Mouse (Mus musculus) lung, postnatal 0 days (tissue): Measurements from ENCODE around the gene Slc12a7.

Experiments
- CTCF ChIP-seq: IDR thresholded peaks from 2 replicates; pipeline ENCODE4 v1.5.1; 2016; ENCODE audit warnings: antibody characterized with exemption, mild to moderate bottlenecking
- EP300 ChIP-seq: IDR thresholded peaks from 2 replicates; pipeline ENCODE4 v1.6.1; 2016; ENCODE audit warnings: antibody characterized with exemption, mild to moderate bottlenecking, control low read depth

GRCm38 (mm10) chr13:73701161-73701883, 31.6 kb upstream of the Slc12a7 start:
- TF ChIP-seq CTCF = no peak
- no peak for TF ChIP-seq EP300
